Mouse (Mus musculus) lung, postnatal 4 days (tissue): ENCODE data around the gene Dip2a.

Experiments used
- DNase-seq, 2 experiments: peaks; one replicate each; pipeline ENCODE4 v3.0.0; 2021

Gene Dip2a

DNA sequence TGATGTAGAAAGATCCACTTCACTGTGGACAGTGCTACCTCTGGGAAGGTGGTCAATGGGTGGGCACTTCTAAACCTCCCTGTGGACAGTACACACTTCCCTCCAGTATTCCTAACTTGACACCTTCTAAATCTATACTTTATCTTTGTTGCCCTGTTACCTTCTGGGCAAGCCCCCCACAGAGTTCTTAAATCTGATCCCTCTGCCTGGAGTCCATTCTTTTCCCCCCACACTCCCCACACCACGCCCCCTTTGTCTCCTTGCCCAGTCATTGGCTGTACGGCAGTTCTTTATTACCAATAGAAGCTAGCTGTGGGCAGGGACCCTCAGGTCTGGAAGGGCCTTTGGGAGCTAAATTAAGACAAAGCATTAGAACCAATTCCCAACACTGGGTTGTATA is 100.0 kb downstream of the Dip2a start:
- no peak for DNase-seq

GRCm38 (mm10) chr10:76239401-76239800 is 105.7 kb downstream of the Dip2a start:
- peak; percentile 30 to 54 for DNase-seq

DNA sequence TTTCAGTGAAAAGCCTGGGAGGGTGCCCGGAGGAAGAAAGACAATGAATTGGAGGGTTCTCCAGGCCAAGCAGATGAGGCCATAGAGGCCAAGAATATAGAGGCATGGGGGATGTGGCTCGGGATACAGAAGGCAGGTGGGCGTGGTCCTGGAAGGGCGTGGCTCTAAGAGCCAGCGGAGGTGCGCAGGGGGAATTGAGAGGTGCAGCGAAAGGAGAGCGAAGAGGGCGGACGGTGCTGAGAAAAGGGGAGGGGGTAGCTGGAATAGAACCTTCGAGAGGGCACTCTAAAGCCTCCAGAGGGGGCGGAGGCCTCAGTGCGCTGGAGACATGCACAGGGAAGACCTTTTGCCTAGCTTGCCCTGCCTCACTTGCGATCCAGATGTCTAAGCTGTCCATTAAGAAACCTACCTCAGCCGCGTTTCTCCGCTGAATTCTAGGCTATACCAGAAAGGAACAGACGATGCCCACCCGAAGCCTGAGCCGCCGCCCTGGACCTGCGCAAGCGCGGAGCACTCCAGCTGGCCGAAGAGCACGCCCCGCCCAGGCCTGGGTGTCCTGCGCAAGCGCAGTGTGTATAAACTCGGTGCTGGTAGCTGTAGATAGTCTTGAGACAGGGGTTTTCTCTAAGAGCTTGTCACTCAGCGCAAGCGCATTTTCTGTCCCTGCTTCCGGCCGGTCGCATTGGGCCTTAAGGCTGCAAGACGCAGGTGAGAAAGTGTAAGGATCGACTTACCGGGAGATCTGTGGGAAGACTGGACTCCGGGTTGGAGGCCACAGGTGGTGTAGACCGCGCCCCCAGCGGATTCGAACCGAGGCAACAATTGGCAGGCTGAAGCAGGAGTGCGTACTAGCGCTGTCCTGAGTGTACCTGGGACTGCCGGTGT is 107.5 kb downstream of the Dip2a start, which contains the start of gene Prmt2:
TSS of gene Prmt2 (minus strand) at position 525 of the 885 bp plus-strand sequence.
- DNase-seq = peak; percentile 94 to 97

DNA sequence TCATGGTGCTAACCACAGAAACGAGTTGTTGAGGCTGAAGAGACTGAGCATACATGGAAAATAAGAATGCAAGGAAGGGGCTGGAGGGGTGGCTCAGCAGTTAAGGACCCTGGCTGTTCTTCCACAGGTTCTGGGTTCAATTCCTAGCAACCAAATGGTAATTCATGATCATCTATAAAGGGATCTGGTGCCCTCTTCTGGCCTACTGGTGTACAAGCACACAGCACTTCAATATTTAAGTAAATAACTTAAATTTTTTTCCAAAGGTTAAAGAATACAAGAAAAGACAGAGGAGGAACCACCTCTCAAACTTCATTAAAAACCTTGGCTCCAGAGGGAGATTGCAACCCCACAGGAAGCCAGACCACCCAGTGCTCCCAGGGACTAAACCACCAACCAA is 115.5 kb downstream of the Dip2a start:
- no peak for DNase-seq

DNA sequence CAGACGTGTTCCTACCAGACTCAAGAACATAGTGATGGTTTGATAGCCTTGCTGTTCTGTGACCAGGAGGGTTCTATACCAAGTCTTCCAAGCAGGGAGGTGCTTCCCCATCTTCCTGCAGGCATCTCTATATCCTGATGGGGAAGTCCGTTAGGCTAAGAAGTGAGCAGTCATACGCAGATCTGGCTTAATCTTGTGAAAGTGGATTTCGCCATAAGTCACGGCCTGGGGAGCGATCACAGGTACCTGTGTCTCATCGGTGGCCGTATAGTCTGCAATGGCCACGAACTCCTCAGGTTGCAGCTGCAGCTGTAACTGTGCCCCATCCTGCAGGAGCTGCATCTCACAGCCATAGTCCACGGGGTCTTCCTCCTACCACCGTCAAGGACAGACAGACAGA is 119.1 kb downstream of the Dip2a start:
- DNase-seq = peak in 1 of 2 experiments; percentile 8

GRCm38 (mm10) chr10:76218240-76218639 is 126.9 kb downstream of the Dip2a start:
- DNase-seq = no peak

DNA sequence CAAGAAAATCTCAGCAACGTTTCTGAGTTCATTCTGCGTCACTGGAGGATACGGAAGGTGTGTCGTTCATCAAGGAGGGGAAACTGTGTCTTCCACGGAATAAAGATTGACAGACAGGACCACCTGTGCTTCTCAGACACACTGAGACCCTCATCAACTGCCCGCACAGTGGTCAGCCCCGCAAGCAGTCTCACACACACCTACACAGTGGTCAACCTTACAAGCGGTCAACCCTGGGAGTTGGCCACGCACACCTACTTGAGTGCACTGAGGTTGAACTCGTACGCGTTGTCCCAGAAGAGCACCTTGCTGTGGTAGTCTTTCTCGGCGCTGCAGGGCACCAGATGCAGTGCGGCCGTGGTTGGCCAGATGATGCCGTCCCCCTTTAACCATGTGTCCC is 128.0 kb downstream of the Dip2a start:
- DNase-seq = no peak

GRCm38 (mm10) chr10:76214161-76214560 is 130.9 kb downstream of the Dip2a start:
- DNase-seq = no peak

GRCm38 (mm10) chr10:76212121-76212520 is 133.0 kb downstream of the Dip2a start:
- no peak for DNase-seq

- DNase-seq = no peak
These were observed 134.3 kb downstream of the Dip2a start for GRCm38 (mm10) chr10:76210806-76211205.
